Mouse (Mus musculus) c-Kit-positive CD71-positive TER-119-positive erythroid progenitor cells, embryonic 14.5 days (primary cell): ENCODE measurements around the gene Crebrf.
A peak's percentile ranks its signal among the peaks of the same experiment; 100 is the strongest.

Experiments
- DNase-seq: peaks from one replicate; pipeline ENCODE4 v3.0.0-alpha.2; 2013; ENCODE audit warnings: low spot score

The Crebrf gene

GRCm38 (mm10) chr17:26778430-26779100 lies 63.1 kb downstream of the Crebrf start:
- no peak for DNase-seq

GRCm38 (mm10) chr17:26779471-26779870 lies 64.0 kb downstream of the Crebrf start:
- DNase-seq, result no peak

GRCm38 (mm10) chr17:26780750-26781571 lies 65.5 kb downstream of the Crebrf start, which contains the start of gene Bnip1:
Bnip1 (plus strand) TSS chr17:26781066.
- peak; percentile 78 for DNase-seq

- peak; percentile 19 for DNase-seq
These were observed 66.2 kb downstream of the Crebrf start for GRCm38 (mm10) chr17:26781610-26782043.

- DNase-seq, result peak; percentile 48
These were observed 69.1 kb downstream of the Crebrf start for GRCm38 (mm10) chr17:26784525-26784924.

GRCm38 (mm10) chr17:26786586-26786985 lies 71.1 kb downstream of the Crebrf start:
- DNase-seq, result no peak

- DNase-seq, result no peak
These were observed 73.5 kb downstream of the Crebrf start for GRCm38 (mm10) chr17:26788986-26789385.

- no peak for DNase-seq
These were observed 74.2 kb downstream of the Crebrf start for GRCm38 (mm10) chr17:26789460-26790268.

GRCm38 (mm10) chr17:26790269-26791214 lies 75.1 kb downstream of the Crebrf start:
- DNase-seq, result no peak

- no peak for DNase-seq
These were observed 76.1 kb downstream of the Crebrf start for GRCm38 (mm10) chr17:26791580-26791979.

- no peak for DNase-seq
These were observed 76.6 kb downstream of the Crebrf start for GRCm38 (mm10) chr17:26792096-26792495.

- DNase-seq, result no peak
These were observed 77.8 kb downstream of the Crebrf start for GRCm38 (mm10) chr17:26793068-26793765.

- DNase-seq, result peak; percentile 40
These were observed 79.3 kb downstream of the Crebrf start for GRCm38 (mm10) chr17:26794744-26795143.

- no peak for DNase-seq
These were observed 79.9 kb downstream of the Crebrf start for GRCm38 (mm10) chr17:26795386-26795785.

- DNase-seq, result no peak
These were observed 82.1 kb downstream of the Crebrf start for GRCm38 (mm10) chr17:26797379-26798128.

- DNase-seq, result no peak
These were observed 87.4 kb downstream of the Crebrf start for GRCm38 (mm10) chr17:26802886-26803285.

GRCm38 (mm10) chr17:26812607-26813006 lies 97.2 kb downstream of the Crebrf start:
- DNase-seq, result no peak

GRCm38 (mm10) chr17:26813497-26813896 lies 98.0 kb downstream of the Crebrf start:
- DNase-seq, result no peak

GRCm38 (mm10) chr17:26816810-26817209 lies 101.4 kb downstream of the Crebrf start:
- no peak for DNase-seq

- no peak for DNase-seq
These were observed 102.3 kb downstream of the Crebrf start for GRCm38 (mm10) chr17:26817776-26818175.
